Mouse (Mus musculus) neural tube, embryonic 14.5 days (tissue): ENCODE results near the gene Cpne5. TPM values are rescaled to one million over a fixed set of nuclear protein-coding genes. Genes with fewer than 3 reads are reported as not detected.

Source experiments
- ATAC-seq: fragments of 200-750 bp; cut with Nextera tagmentation; 2 replicates; pipeline ENCODE4 v1.8.0; 2017; ENCODE audit warnings: low read depth, mild to moderate bottlenecking, moderate TSS enrichment, moderate library complexity
- H3K27ac ChIP-seq: fragments of 300-500 bp; sonication (generic); 2 replicates; pipeline ENCODE4 v1.5.1; 2014; ENCODE audit warnings: low read depth, mild to moderate bottlenecking, control low read depth, low read length, moderate library complexity, mixed read lengths
- H3K27me3 ChIP-seq: fragments of 300-500 bp; sonication (generic); 2 replicates; pipeline ENCODE4 v1.6.1; 2014; ENCODE audit warnings: low read length; ENCODE audit not compliant: control insufficient read depth, insufficient read depth
- H3K36me3 ChIP-seq: fragments of 300-500 bp; sonication (generic); 2 replicates; pipeline ENCODE4 v1.6.1; 2014; ENCODE audit warnings: low read length, mixed read lengths; ENCODE audit not compliant: control insufficient read depth, insufficient read depth
- H3K4me1 ChIP-seq: fragments of 300-500 bp; sonication (generic); 2 replicates; pipeline ENCODE4 v1.6.1; 2014; ENCODE audit warnings: low read length; ENCODE audit not compliant: control insufficient read depth, insufficient read depth
- H3K4me2 ChIP-seq: fragments of 300-500 bp; sonication (generic); 2 replicates; pipeline ENCODE4 v1.6.1; 2014; ENCODE audit warnings: mild to moderate bottlenecking, low read depth, low read length, control low read depth
- H3K4me3 ChIP-seq: fragments of 300-500 bp; sonication (generic); 2 replicates; pipeline ENCODE4 v1.5.1; 2014; ENCODE audit warnings: low read depth, low read length, control low read depth, mixed read lengths
- H3K9ac ChIP-seq: fragments of 300-500 bp; sonication (generic); replicated peaks from 2 replicates; pipeline ENCODE4 v1.6.1; 2014; ENCODE audit warnings: low read depth, mild to moderate bottlenecking, control low read depth, low read length, mixed read lengths
- H3K9me3 ChIP-seq: fragments of 300-500 bp; sonication (generic); 2 replicates; pipeline ENCODE4 v1.6.1; 2016; ENCODE audit warnings: low read length; ENCODE audit not compliant: control insufficient read depth
- WGBS: fragments of 180-500 bp; shearing (Covaris S2); extraction: QIAGEN DNeasy Blood & Tissue Kit; methylation state at CpG from one replicate; pipeline ENCODE4 v1.1.7; 2014; 5-methylcytosine and 5-hydroxymethylcytosine counted together
- polyA plus RNA-seq: library from polyadenylated mRNA; unstranded; fragments of >200 nt; fragmentation: Nextera tagmentation; extraction: Ambion mirVana; gene quantifications from 2 replicates; pipeline ENCODE4 v1.2.1, GENCODE M21; 2014

The Cpne5 gene
- polyA plus RNA-seq, 1 experiment from 2014 or later = 64.1 TPM

- H3K4me2 ChIP-seq = no peak overlapping the region
- WGBS = 53% methylated on average over 7 of the region's 7 CpGs
- no peak overlapping the region for H3K4me3 ChIP-seq
- no peak overlapping the region for H3K27ac ChIP-seq
- no peaks in the 10 kb centered on the region for H3K27me3 ChIP-seq
- H3K4me1 ChIP-seq = 0 out of 2 replicates have a peak, but pooled peaks cover 6% of the 10 kb centered on the region
- no peak overlapping the region for H3K9ac ChIP-seq
- H3K36me3 ChIP-seq = no peaks in the 10 kb centered on the region
- ATAC-seq = no peak
- H3K9me3 ChIP-seq = no peaks in the 10 kb centered on the region
Measured at GRCm38 (mm10) chr17:29185376-29186046, 52.5 kb downstream of the Cpne5 start.

DNA sequence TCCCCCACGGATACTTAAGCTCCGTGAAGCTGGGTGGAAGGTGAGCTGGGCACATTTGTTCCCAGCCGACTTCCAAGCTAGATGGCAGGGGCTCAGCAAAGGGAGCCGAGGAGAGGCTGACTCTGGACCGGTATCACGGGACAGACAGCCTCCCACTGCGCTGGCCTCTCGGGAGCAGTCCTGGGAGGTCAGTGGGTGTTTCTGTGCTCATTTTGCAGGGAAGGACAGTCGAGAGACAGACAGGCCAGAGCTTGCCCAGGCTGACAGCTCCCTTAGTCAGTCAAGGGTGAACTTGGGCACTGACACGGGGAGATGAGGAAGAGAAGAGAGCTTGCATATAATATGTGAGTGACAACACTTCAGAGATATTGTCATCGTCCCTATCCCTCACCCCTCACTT lies 54.8 kb downstream of the Cpne5 start:
- Histone ChIP-seq H3K4me2 (no peak overlapping the region), H3K9ac (no peak overlapping the region), H3K4me1 (0 out of 2 replicates have a peak, but pooled peaks cover 6% of the 10 kb centered on the region), H3K9me3 (no peaks in the 10 kb centered on the region), H3K27me3 (no peaks in the 10 kb centered on the region), H3K27ac (no peak overlapping the region), H3K4me3 (no peak overlapping the region), H3K36me3 (no peaks in the 10 kb centered on the region)
- 65% methylated on average over 11 of the region's 11 CpGs for WGBS
- ATAC-seq = no peak

DNA sequence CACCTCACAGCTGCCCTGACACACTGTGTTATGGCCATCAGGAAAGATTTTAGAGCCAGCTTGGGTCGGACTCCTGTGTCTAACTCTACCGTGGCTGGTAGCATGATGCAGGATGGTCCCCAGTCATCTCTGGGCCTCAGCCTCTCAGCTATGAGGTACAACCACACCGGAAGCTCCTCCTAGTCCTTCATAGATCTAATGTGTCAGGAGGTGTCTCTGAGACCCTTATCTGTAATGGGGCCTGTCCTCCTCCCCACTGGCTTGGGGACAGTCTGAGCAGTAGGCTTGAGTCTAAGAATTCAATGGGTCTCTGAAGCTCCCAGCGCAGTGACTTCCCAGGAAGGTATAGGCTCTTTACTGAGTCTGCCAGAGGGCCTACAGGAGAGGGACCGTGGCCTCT lies 56.2 kb downstream of the Cpne5 start:
- Histone ChIP-seq H3K27me3 (no peaks in the 10 kb centered on the region), H3K4me2 (no peak overlapping the region), H3K36me3 (no peaks in the 10 kb centered on the region), H3K9ac (no peak overlapping the region), H3K9me3 (no peaks in the 10 kb centered on the region), H3K4me3 (no peak overlapping the region), H3K4me1 (peaks cover 2% of the 10 kb centered on the region; the same call in 1 of the 2 replicates), H3K27ac (no peak overlapping the region)
- 85% methylated on average over 5 of the region's 5 CpGs for WGBS
- ATAC-seq = no peak

DNA sequence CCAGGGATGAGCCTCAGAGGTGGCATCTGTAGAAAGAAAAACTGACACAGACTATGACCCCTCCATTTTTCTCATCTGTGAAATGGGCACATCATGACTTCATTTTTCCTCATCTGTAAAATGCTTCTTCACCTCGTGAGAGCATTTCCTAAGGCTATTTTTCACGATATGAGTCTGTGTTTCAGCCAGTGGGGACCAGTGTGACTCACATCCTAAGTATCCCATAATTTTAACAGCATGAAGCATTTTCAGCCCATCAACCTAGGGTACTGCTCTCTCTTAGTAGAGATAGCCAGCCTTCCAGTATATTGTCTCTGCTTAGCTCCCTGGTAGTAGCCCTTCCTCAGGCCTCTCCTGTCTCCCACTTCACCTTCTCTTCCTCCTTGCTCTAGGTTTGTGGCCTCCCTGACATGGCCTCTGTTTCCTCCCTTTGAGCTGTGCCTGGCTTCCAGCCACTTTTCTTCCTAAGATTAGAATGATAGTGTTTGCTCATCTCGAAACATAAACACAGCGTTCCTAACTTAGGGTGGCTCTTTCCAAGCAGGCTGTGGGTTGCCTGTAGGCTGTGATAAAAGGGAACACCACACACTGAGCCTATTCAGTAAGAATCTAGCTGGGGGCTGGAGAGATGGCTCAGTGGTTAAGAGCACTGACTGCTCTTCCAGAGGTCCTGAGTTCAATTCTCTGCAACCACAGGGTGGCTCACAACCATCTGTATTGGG lies 57.4 kb downstream of the Cpne5 start:
- no peak overlapping the region for H3K27ac ChIP-seq
- no peaks in the 10 kb centered on the region for H3K9me3 ChIP-seq
- WGBS = 79% methylated on average over 4 of the region's 4 CpGs
- H3K27me3 ChIP-seq = no peaks in the 10 kb centered on the region
- H3K4me3 ChIP-seq = no peak overlapping the region
- H3K36me3 ChIP-seq = no peaks in the 10 kb centered on the region
- ATAC-seq = no peak
- H3K9ac ChIP-seq = no peak overlapping the region
- H3K4me2 ChIP-seq = no peak overlapping the region
- H3K4me1 ChIP-seq = peaks cover 6% of the 10 kb centered on the region; the same call in 1 of the 2 replicates

- H3K4me2 ChIP-seq = no peak overlapping the region
- peaks cover 6% of the 10 kb centered on the region; the same call in 1 of the 2 replicates for H3K4me1 ChIP-seq
Measured at GRCm38 (mm10) chr17:29179917-29180316, 58.0 kb downstream of the Cpne5 start.

GRCm38 (mm10) chr17:29178503-29179059 lies 59.4 kb downstream of the Cpne5 start:
- H3K9ac ChIP-seq = no peak overlapping the region
- no peaks in the 10 kb centered on the region for H3K27me3 ChIP-seq
- H3K4me1 ChIP-seq = peaks cover 6% of the 10 kb centered on the region; the same call in 1 of the 2 replicates
- no peak for ATAC-seq
- no peak overlapping the region for H3K27ac ChIP-seq
- H3K9me3 ChIP-seq = no peaks in the 10 kb centered on the region
- 73% methylated on average over 9 of the region's 9 CpGs for WGBS
- H3K4me3 ChIP-seq = no peak overlapping the region
- no peaks in the 10 kb centered on the region for H3K36me3 ChIP-seq
- no peak overlapping the region for H3K4me2 ChIP-seq

More at GRCm38 (mm10) chr17:29179917-29180316, 58.0 kb downstream of the Cpne5 start:
- H3K9me3 ChIP-seq = no peaks in the 10 kb centered on the region
- 90% methylated on average over 6 of the region's 6 CpGs for WGBS
- H3K27me3 ChIP-seq = no peaks in the 10 kb centered on the region
- H3K36me3 ChIP-seq = no peaks in the 10 kb centered on the region
- no peak for ATAC-seq
- no peak overlapping the region for H3K4me3 ChIP-seq
- no peak overlapping the region for H3K27ac ChIP-seq
- no peak overlapping the region for H3K9ac ChIP-seq

DNA sequence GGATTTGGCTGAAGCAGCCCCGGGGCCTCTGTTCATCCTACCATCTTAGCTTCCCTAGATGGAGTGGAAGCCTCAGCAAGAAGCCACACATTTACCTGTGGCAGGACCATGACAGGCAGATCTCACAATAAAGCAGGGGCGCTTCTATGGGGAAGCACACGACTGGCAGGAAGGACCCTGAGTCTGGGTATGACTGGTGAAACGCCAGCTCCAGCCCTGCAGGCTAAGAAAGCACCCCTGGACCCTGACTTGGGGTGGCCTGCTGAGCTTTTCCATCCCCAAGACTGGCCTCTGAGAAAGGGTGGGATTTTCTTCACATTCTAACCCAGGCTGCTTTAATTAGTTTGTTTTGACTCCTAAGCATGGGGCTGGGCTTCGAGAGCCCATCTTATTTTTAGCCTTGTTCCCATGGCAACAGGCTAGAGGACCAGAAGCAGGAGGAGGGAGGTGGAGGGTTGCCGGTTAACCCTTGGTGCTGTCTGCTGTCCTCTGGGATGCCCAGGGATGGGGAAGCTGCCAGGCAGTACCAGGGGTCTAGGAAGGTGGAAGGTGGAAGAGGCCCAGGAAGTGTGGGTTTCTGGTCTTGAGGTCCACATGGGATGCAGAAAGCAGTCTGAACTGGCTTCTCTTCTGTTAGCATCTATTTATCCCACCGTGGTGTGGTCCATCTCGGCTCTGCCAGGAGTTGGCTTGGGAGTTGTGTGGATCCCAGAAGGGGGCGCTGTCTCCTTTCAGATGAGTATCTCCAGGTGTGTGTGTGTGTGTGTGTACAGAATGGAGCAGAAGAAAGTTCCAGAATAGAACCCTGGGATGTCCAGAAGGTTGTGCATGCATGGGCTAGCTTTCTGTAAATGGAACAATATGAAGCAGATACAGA lies 61.3 kb downstream of the Cpne5 start:
- 19% methylated on average over 9 of the region's 9 CpGs for WGBS
- Histone ChIP-seq H3K36me3 (no peaks in the 10 kb centered on the region), H3K9me3 (no peaks in the 10 kb centered on the region), H3K4me3 (no peak overlapping the region), H3K4me1 (peaks cover 6% of the 10 kb centered on the region; the same call in 1 of the 2 replicates), H3K27me3 (no peaks in the 10 kb centered on the region), H3K4me2 (no peak overlapping the region), H3K9ac (no peak overlapping the region), H3K27ac (no peak overlapping the region)
- ATAC-seq = peak; percentile 71

DNA sequence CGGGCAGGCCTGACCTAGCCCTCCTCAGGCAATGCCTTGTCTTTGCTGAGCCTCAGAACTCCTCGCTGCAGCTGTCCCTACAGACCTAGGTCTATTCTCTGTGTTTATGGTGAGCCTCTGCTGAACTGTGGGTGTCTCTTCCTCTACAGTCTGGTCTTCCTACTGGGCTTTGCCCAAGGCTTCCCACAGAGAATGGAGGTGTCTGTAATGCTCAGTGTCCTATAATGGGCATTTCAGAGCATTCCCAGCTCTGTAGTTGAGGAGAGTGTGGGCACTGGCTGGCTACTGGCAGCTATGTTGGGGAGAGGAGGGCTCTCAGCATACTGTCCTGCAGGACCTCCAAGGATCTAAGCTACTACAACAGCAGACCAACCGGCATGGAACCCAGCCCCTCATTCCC lies 62.3 kb downstream of the Cpne5 start:
- Histone ChIP-seq H3K36me3 (no peaks in the 10 kb centered on the region), H3K27ac (no peak overlapping the region), H3K9ac (no peak overlapping the region), H3K9me3 (no peaks in the 10 kb centered on the region), H3K4me3 (no peak overlapping the region), H3K27me3 (no peaks in the 10 kb centered on the region), H3K4me2 (no peak overlapping the region), H3K4me1 (peaks cover 6% of the 10 kb centered on the region; the same call in 1 of the 2 replicates)
- ATAC-seq = no peak
- 68% methylated on average over 3 of the region's 3 CpGs for WGBS
